Mouse (Mus musculus): ENCODE results near the gene Ints5.
"Not testable (repeated sequence)": the region's sequence is repeated elsewhere in the genome, so short reads cannot be mapped to it uniquely, and the experiment has no call there.

The Ints5 gene

GRCm38 (mm10) chr19:8892829-8893766 lies at the start of gene Ints5:
Gene Ints5 (plus strand): TSS chr19:8893005.
- peak; percentile 82 to 88 for DNase-seq

DNA sequence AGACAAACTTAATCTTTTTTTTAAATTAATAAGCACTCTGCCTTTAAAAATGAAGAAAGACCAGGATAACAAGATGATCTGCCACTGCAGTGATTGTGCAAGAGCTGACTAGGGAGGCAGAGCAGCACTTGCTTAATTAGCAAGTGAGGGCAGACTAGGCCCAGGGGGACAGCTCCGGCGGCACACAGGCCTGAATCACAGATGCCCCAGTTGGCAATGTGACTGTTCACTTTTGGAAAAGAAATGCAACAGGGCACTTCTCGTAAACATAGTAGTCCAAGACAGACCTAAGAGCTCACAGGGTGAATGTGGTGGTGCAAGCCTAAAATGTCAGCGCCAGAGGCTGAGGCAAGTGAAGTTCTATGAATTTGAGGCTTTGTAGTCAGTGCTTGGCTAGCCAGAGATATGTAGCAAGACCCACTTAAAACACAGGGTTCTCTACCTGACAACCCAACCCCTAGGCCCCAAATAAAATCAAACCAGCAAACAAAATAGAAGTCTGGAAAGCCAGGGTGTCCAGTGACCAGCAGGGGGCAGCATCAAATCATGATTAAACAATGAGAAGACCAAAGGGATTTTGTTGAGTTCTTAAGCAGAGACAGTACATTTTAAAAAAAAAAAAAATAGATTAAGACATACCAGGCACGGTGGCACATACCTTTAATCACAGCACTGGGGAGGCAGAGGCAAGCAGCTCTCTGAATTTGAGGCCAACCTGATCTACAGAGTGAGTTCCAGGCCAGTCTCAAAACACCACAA lies 48.3 kb upstream of the Ints5 start:
- DNase-seq: peak; percentile 77 to 82

- no peak for DNase-seq
Measured at GRCm38 (mm10) chr19:8848356-8848755, 44.4 kb upstream of the Ints5 start.

DNA sequence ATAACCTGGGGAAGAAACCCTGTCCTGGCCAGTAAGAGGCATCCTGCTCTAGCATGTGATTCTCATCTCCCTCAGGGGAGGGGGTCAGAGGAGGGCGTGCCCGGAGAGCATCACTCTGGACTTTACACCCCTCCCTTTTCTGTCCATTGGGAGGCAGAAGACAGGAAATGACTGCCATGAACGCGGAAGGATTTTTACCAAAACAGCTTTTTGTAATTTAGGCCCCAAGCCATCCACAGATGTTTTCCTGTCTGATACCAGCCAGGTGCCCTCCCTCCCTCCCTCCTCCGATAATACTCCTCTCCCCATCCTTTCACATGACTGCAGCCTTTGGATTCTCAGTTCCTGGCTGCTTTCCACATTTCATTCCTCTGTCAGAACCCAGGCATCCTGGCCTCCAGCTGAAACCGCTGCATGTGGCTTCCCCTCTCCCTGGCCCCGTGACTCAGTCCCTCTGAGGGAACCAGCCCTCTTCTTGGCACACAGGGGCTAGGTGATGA lies 42.4 kb upstream of the Ints5 start, which contains the start of gene Lrrn4cl:
Gene Lrrn4cl (plus strand): TSS at position 367 of the 500 bp plus-strand sequence.
- peak in 1 of 2 experiments; percentile 28 for DNase-seq

GRCm38 (mm10) chr19:8851639-8852038 lies 41.2 kb upstream of the Ints5 start:
- no peak for DNase-seq

- no peak for DNase-seq
Measured at GRCm38 (mm10) chr19:8852236-8852928, 40.4 kb upstream of the Ints5 start.

DNA sequence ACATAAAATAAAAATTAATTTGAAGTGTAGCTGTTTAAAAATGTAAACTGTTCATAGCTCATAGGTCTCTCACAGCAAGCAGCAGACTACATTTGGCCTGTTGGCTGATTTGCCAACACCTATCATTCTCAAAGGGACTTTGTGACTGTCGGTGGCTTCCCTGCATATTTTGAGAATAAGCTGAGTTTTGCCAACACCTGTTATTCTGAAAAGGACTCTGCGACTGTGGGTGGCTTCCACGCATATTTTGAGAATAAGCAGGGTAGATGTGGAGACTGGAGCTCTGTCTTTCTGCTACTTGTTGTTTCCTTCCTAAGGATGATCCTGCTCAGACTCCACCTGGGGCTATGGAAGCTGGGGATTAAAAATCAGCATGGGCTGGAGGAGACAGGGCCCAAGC lies 39.7 kb upstream of the Ints5 start:
- DNase-seq: no peak

DNA sequence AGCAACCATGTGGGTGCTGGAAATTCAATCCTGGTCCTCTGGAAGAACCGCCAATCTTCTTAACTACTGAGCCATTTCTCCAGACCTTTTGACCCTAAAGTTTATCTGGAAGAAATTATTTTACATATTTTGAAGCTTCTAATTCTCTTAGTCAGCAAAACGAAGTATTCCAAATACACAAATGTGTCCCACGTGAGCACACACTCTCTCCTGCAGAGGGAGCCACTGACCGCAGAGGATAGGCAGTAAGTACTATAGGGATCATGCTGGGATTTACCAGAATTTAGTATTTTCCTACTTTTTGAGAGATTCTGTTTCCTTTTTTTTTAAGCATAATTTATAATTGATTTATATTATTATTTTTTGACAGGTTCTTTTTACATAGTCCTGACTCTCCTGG lies 35.1 kb upstream of the Ints5 start:
- peak in 1 of 2 experiments; percentile 38 for DNase-seq

GRCm38 (mm10) chr19:8859018-8859417 lies 33.8 kb upstream of the Ints5 start:
- peak in 1 of 2 experiments; percentile 31 for DNase-seq

DNA sequence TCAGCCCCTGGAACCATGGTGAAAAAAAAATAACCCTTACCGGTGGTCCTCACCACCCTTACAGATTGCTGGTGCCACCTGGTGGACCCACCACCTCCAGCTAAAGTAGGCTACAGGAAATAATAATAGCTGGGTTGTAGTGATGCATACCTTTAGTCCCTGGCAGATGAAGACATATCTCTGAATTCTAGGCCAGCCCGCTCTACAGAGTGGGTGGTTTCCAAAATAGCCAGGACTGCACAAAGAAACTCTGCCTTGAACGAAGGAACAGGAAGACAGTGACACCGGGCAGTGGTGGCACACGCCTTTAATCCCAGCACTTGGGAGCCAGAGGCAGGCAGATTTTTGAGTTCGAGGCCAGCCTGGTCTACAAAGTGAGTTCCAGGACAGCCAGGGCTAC lies 28.5 kb upstream of the Ints5 start:
- DNase-seq: no peak

DNA sequence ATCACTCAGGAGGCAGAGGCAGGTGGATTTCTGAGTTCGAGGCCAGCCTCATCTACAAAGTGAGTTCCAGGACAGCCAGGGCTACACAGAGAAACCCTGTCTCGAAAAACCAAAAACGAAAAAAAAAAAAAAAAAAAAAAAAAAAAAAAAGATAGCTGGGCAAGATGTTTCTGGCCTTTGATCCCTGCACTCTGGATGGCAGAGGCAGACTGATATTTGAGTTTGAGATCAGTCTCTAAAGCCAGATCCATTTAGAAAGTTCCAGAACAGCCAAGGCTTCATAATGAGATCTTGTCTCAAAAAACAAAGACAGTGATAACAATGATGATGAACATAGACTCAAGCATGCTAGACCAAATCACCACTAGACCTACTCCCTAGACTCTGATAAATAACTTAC lies 22.4 kb upstream of the Ints5 start:
- DNase-seq: not testable (repeated sequence)

DNA sequence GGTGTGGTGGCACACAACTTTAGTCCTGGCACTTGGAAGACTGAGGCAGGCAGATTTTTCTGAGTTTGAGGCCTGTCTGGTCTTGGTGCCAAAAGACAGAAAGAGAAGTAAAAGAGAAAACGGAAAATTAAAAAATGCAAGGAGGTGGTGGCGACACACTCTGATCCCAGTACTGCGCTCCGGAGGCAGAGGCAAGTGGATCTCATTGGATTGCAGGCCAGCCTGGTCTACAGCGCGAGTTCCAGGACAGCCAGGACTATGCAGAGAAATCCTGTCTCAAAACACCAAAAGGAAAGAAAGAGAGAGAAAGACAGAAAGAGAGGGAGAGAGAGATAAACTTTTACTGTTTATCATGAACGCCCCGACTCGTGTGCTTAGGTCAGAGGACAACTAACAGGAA lies 22.0 kb upstream of the Ints5 start:
- no peak for DNase-seq

DNA sequence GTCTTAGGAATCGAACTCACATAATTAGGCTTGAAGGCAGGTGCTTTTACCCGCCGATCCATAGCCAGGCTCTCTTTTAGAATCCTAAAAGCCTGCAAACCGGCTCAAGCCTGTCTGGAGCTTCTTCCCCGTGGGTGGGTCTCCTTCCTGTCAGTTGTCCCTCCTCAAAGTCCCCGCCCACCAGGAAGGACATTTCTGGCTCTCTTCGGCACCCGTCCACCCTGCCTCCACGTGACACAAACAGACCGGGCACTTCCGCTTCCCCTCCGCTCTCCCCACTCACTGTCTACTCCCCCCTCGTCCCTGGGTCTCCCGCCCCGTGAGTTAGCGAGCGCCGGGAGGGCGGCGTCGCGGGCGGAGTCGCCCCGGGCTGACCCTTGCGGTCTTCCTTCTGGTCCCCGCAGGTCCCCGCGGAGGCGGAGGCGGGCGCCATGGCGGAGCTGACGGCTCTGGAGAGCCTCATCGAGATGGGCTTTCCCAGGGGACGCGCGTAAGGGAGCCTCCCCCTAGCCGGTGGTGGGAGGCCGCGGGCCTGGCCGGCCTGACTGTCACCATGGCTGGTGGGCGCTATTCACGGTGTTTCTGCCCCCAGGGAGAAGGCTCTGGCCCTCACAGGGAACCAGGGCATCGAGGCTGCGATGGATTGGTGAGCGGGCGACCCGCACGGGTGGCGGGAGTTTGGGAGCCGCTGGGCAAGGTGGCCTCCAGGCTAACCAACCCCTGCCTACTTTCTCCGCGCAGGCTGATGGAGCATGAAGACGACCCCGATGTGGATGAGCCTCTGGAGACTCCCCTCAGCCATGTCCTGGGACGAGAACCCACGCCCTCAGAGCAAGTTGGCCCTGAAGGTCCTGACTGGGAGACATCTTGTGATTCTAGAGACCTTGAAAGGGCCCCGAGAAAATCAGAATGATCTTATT lies 21.3 kb upstream of the Ints5 start, which contains the start of gene Ubxn1:
Gene Ubxn1 (plus strand): TSS at position 230 of the 920 bp plus-strand sequence.
- DNase-seq: peak; percentile 96 to 97

- no peak for DNase-seq
Measured at GRCm38 (mm10) chr19:8872266-8872840, 20.5 kb upstream of the Ints5 start.

GRCm38 (mm10) chr19:8875031-8875430 lies 17.8 kb upstream of the Ints5 start:
- no peak for DNase-seq

DNA sequence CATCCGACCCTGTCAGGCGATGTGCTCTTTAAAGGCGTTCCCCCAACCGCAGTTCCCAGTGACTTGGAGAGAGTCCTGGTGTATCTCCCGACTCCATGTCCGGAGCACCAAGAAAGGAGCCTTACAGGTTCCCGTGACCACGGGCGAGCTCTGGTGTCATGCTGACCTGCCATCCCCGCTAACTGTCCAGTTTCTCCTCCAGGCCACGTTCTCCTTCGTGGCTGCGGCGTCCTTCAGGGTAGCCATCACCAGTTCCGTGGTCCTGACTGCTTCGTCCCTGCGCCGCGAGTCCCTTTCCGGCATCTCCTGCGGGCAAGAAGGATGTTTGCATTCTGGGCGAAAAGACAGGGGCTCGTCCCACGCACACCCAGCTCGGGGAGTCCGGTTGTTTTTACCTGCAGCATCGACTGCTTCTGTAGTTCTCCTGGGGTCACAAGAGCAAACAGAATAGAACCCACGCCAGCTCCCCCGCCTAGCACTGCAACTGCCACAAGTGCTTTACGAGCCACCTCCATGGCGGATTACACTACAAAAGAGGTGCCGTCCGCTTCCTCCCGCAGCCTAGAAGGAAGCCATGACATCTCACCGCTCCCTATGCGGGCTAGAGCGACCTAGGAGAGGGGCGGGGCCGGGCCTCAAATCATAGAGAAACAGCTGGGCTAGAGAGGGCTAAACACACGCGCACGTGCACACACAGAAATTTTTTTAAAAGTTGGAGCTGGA lies 12.3 kb upstream of the Ints5 start, which contains the start of gene Uqcc3:
Gene Uqcc3 (minus strand): TSS at position 613 of the 723 bp plus-strand sequence.
- DNase-seq: peak; percentile 89 to 91

GRCm38 (mm10) chr19:8881034-8881392 lies 11.8 kb upstream of the Ints5 start:
- no peak for DNase-seq

- no peak for DNase-seq
Measured at GRCm38 (mm10) chr19:8883616-8884015, 9.2 kb upstream of the Ints5 start, which contains the start of the genes Lbhd1 and Gm49403. Gene Lbhd1 (plus strand): TSS chr19:8883732. Gene Gm49403 (plus strand): TSS chr19:8883930.

- DNase-seq: no peak
Measured at GRCm38 (mm10) chr19:8886916-8887584, 5.8 kb upstream of the Ints5 start.

Measured in cerebellum, adult 18-20 months (tissue).